Mouse (Mus musculus) testis, adult 2 months (tissue): Measurements from ENCODE around the gene Rnf34. TPM values are rescaled to one million over a fixed set of nuclear protein-coding genes. Genes with fewer than 3 reads are reported as not detected.

Experiments used
- H3K27ac ChIP-seq: fragments of 200-500 bp; 2 replicates; pipeline ENCODE4 v1.5.1; 2012; ENCODE audit warnings: low read depth, low read length; ENCODE audit not compliant: control insufficient read depth, insufficient read depth
- H3K27me3 ChIP-seq: fragments of 200-500 bp; 2 replicates; pipeline ENCODE4 v1.6.1; 2012; ENCODE audit warnings: mild to moderate bottlenecking, low read length, moderate library complexity; ENCODE audit not compliant: control insufficient read depth, insufficient read depth
- H3K36me3 ChIP-seq: fragments of 200-500 bp; 2 replicates; pipeline ENCODE4 v1.6.1; 2012; ENCODE audit warnings: mild to moderate bottlenecking, low read length; ENCODE audit not compliant: control insufficient read depth, insufficient read depth
- H3K4me1 ChIP-seq: fragments of 200-500 bp; 2 replicates; pipeline ENCODE4 v1.6.1; 2012; ENCODE audit warnings: low read length; ENCODE audit not compliant: control insufficient read depth, insufficient read depth
- H3K4me3 ChIP-seq: fragments of 200-500 bp; 2 replicates; pipeline ENCODE4 v1.5.1; 2012; ENCODE audit warnings: low read depth, mild to moderate bottlenecking, low read length, moderate library complexity, mixed read lengths; ENCODE audit not compliant: control insufficient read depth
- CTCF ChIP-seq: fragments of 200-500 bp; IDR thresholded peaks from 2 replicates; pipeline ENCODE4 v1.5.1; 2012; ENCODE audit warnings: low read depth, mild to moderate bottlenecking, inconsistent platforms, low read length, moderate library complexity; ENCODE audit not compliant: control insufficient read depth, insufficient read depth, insufficient replicate concordance
- POLR2A ChIP-seq: fragments of 200-500 bp; IDR thresholded peaks from 2 replicates; pipeline ENCODE4 v1.6.1; 2012; ENCODE audit warnings: low read depth, mild to moderate bottlenecking, inconsistent platforms, low read length, moderate library complexity; ENCODE audit not compliant: control insufficient read depth
- polyA plus RNA-seq: library from polyadenylated mRNA; depleted of rRNA; stranded (reverse); fragments of >200 nt; gene quantifications from 2 replicates; pipeline ENCODE4 v1.2.3, GENCODE M21; 2012; rRNA removed

Rnf34 gene
- polyA plus RNA-seq, 1 experiment, result 27.3 TPM

DNA sequence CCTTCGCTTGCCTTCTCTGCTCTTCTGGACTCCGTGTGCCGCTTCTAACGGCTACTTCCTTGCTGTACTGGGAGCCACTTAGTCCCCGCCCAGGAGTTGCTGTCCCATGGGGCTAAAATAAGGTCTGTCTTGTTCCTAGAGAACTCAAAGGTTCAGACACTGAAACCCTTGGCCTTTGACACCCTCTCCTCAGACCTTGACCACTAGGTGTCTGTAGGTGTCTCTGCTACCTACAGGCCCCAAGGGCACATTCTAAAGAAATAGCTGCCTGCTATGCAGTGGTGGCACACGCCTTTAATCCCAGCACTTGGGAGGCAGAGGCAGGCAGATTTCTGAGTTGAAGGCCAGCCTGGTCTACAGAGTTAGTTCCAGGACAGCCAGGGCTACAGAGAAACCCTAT lies 66.3 kb downstream of the Rnf34 start:
- no peaks in the 10 kb centered on the region for H3K27me3 ChIP-seq
- no peaks in the 10 kb centered on the region for H3K4me1 ChIP-seq
- no peak for TF ChIP-seq POLR2A
- no peak for TF ChIP-seq CTCF
- H3K4me3 ChIP-seq, result no peak overlapping the region
- no peak overlapping the region for H3K27ac ChIP-seq
- no peaks in the 10 kb centered on the region for H3K36me3 ChIP-seq

DNA sequence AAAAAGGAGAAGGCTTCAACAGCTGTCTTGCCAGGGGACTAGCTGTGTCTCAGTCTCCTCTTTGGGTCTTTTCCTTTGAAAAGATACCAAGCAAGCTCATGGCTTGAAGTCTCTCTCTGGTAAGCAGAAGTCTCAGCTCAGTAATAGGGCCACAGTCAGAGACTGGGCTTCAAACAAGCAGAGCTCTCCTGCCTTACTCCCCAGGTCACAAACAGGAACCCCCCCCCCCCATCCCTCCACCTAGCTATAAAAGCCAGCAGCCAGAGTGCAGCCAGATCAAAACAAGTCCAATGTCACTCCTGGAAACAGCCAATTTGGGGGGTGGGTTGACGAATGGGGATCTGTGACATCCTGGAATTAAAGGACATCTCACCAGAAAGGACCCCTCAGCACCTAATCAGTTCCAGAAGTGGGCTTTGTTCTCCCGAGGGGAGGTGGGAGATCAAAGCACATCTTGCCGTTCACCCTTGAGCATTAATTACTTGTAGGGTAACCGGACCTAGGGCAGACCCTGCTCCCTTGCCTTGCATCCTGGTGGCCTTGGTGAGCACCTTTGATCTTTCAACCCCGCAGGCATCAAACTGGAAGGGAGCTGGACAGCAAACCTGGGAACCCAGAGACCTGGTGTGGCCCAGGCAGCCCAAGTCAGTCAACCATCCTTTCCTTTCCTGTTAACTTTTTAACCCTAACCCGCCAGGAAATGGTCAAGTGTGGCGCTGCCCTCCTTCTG lies 68.3 kb downstream of the Rnf34 start:
- H3K4me1 ChIP-seq, result no peaks in the 10 kb centered on the region
- no peaks in the 10 kb centered on the region for H3K27me3 ChIP-seq
- no peak for TF ChIP-seq CTCF
- no peak for TF ChIP-seq POLR2A
- H3K36me3 ChIP-seq, result no peaks in the 10 kb centered on the region
- no peak overlapping the region for H3K4me3 ChIP-seq
- H3K27ac ChIP-seq, result no peak overlapping the region

DNA sequence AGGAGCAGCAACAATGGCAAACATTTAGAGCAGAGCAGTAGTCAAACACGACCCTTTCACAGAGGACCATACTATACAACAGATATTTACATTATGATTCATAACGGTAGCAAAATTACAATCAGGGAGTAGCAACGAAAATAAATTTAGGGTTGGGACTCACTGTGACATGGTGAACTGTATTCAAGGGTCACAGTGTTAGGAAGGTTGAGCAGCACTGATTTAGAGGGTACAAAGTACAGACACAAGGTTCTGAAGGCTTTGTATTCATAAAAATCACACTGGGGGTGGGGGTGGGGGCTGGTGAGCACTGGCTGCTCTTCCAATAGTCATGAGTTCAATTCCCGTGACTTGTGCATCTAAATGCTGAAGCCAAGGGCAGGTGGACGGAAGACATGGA lies 70.7 kb downstream of the Rnf34 start:
- TF ChIP-seq POLR2A (no peak), CTCF (no peak)
- no peaks in the 10 kb centered on the region for H3K4me1 ChIP-seq
- H3K36me3 ChIP-seq, result no peaks in the 10 kb centered on the region
- no peaks in the 10 kb centered on the region for H3K27me3 ChIP-seq
- no peak overlapping the region for H3K27ac ChIP-seq
- no peak overlapping the region for H3K4me3 ChIP-seq

Other genes starting within 250 kb of the Rnf34 start
- 21.6 and 30.8 TPM in 2 replicates for gene Ift81, start 235.5 kb upstream of the Rnf34 start, polyA plus RNA-seq
- gene P2rx7, start 206.1 kb upstream of the Rnf34 start, polyA plus RNA-seq, result 5.0 and 6.7 TPM in 2 replicates
- gene P2rx4, start 142.5 kb upstream of the Rnf34 start, polyA plus RNA-seq, result 7.8 and 9.0 TPM in 2 replicates
- gene Camkk2, start 70.6 kb upstream of the Rnf34 start, polyA plus RNA-seq, result 18.9 and 22.3 TPM in 2 replicates
- gene Anapc5, start 28.7 kb upstream of the Rnf34 start, polyA plus RNA-seq, result 109 and 115 TPM in 2 replicates
- 48.7 and 50.9 TPM in 2 replicates for gene Kdm2b, start 139.8 kb downstream of the Rnf34 start, polyA plus RNA-seq
- gene Orai1, start 165.0 kb downstream of the Rnf34 start, polyA plus RNA-seq, result 68.0 and 71.3 TPM in 2 replicates
- 272 and 285 TPM in 2 replicates for gene Morn3, start 197.0 kb downstream of the Rnf34 start, polyA plus RNA-seq
- gene Tmem120b, start 218.4 kb downstream of the Rnf34 start, polyA plus RNA-seq, result 0.94 and 1.2 TPM in 2 replicates